Mouse (Mus musculus) embryonic facial prominence, embryonic 12.5 days (tissue): ENCODE measurements at regions not wholly inside any gene's neighbourhood (a gene's known extent, or its start where the extent isn't known, plus 50 kb on each side); places are given as distances from the start of the nearest gene placed in this dataset.

Experiments
- ATAC-seq: fragments of 200-750 bp; cut with Nextera tagmentation; 2 replicates; pipeline ENCODE4 v1.8.0; 2017; ENCODE audit not compliant: insufficient number of reproducible peaks, insufficient read depth, low FRiP score, low TSS enrichment
- H3K27ac ChIP-seq: fragments of 300-500 bp; sonication (generic); 2 replicates; pipeline ENCODE4 v1.5.1; 2016; ENCODE audit warnings: mild to moderate bottlenecking
- H3K27me3 ChIP-seq: fragments of 300-500 bp; sonication (generic); 2 replicates; pipeline ENCODE4 v1.6.1; 2016; ENCODE audit warnings: mild to moderate bottlenecking, moderate library complexity
- H3K36me3 ChIP-seq: fragments of 300-500 bp; sonication (generic); 2 replicates; pipeline ENCODE4 v1.6.1; 2016; ENCODE audit warnings: mild to moderate bottlenecking
- H3K4me1 ChIP-seq: fragments of 300-500 bp; sonication (generic); 2 replicates; pipeline ENCODE4 v1.6.1; 2016
- H3K4me2 ChIP-seq: fragments of 300-500 bp; sonication (generic); replicated peaks from 2 replicates; pipeline ENCODE4 v1.6.1; 2016; ENCODE audit warnings: mild to moderate bottlenecking, moderate library complexity
- H3K4me3 ChIP-seq: fragments of 300-500 bp; sonication (generic); 2 replicates; pipeline ENCODE4 v1.5.1; 2016; ENCODE audit warnings: mild to moderate bottlenecking
- H3K9ac ChIP-seq: fragments of 300-500 bp; sonication (generic); 2 replicates; pipeline ENCODE4 v1.6.1; 2016; ENCODE audit warnings: mild to moderate bottlenecking, moderate library complexity
- H3K9me3 ChIP-seq: fragments of 300-500 bp; sonication (generic); 2 replicates; pipeline ENCODE4 v1.6.1; 2016; ENCODE audit warnings: mild to moderate bottlenecking, moderate library complexity
- WGBS: fragments of 180-500 bp; shearing (Covaris S2); methylation state at CpG from one replicate; pipeline ENCODE4 v1.1.7; 2016; 5-methylcytosine and 5-hydroxymethylcytosine counted together

- Histone ChIP-seq H3K27ac (no peak overlapping the region), H3K4me2 (no peak overlapping the region), H3K9me3 (no peaks in the 10 kb centered on the region), H3K4me1 (no peaks in the 10 kb centered on the region), H3K4me3 (no peak overlapping the region), H3K27me3 (no peaks in the 10 kb centered on the region), H3K9ac (no peak overlapping the region), H3K36me3 (no peaks in the 10 kb centered on the region)
- WGBS: 67% methylated on average over 4 of the region's 4 CpGs
- ATAC-seq: no peak
These were observed 478.5 kb downstream of the Zfp704 start for GRCm38 (mm10) chr3:9131366-9131765.

GRCm38 (mm10) chr3:9128407-9128806 lies 481.5 kb downstream of the Zfp704 start:
- no peak overlapping the region for H3K27ac ChIP-seq
- H3K27me3 ChIP-seq: 0 out of 2 replicates have a peak, but pooled peaks cover 3% of the 10 kb centered on the region
- H3K36me3 ChIP-seq: no peaks in the 10 kb centered on the region
- H3K4me1 ChIP-seq: no peaks in the 10 kb centered on the region
- ATAC-seq: no peak
- H3K4me3 ChIP-seq: no peak overlapping the region
- no peaks in the 10 kb centered on the region for H3K9me3 ChIP-seq
- WGBS: 91% methylated on average over 4 of the region's 4 CpGs
- no peak overlapping the region for H3K4me2 ChIP-seq
- no peak overlapping the region for H3K9ac ChIP-seq

DNA sequence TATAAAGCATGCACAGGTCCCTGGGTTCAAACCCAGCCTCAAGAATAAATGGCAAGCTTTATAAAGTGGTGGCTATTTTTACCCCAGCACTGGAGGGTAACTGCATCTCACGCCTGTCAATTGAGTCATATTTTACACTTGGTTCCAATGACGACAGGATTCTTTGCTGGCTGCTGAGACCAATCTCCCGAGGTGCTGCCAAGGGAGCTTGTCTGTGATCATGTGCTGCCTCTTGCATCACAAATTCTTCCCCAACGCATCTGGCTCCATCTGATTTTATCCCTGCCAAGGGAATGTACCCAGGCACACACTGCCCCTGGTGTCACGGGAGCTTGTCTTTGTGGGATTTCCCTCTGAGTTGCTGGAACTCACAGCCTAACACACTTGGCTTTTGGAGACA lies 486.8 kb downstream of the Zfp704 start:
- Histone ChIP-seq H3K4me1 (no peaks in the 10 kb centered on the region), H3K27ac (no peak overlapping the region), H3K4me3 (no peak overlapping the region), H3K4me2 (no peak overlapping the region), H3K36me3 (no peaks in the 10 kb centered on the region), H3K9ac (no peak overlapping the region), H3K9me3 (no peaks in the 10 kb centered on the region), H3K27me3 (0 out of 2 replicates have a peak, but pooled peaks cover 3% of the 10 kb centered on the region)
- WGBS: 57% methylated on average over 5 of the region's 5 CpGs
- ATAC-seq: no peak

GRCm38 (mm10) chr3:9117913-9118312 lies 492.0 kb downstream of the Zfp704 start:
- Histone ChIP-seq H3K4me2 (no peak overlapping the region), H3K4me3 (no peak overlapping the region), H3K9ac (no peak overlapping the region), H3K4me1 (no peaks in the 10 kb centered on the region), H3K27me3 (no peaks in the 10 kb centered on the region), H3K9me3 (no peaks in the 10 kb centered on the region), H3K27ac (no peak overlapping the region), H3K36me3 (no peaks in the 10 kb centered on the region)
- ATAC-seq: no peak
- 81% methylated on average over 3 of the region's 3 CpGs for WGBS

GRCm38 (mm10) chr3:9113410-9113809 lies 496.5 kb downstream of the Zfp704 start:
- 78% methylated on average over 5 of the region's 5 CpGs for WGBS
- no peak overlapping the region for H3K4me2 ChIP-seq
- no peak overlapping the region for H3K27ac ChIP-seq
- no peaks in the 10 kb centered on the region for H3K36me3 ChIP-seq
- H3K4me3 ChIP-seq: no peak overlapping the region
- no peaks in the 10 kb centered on the region for H3K9me3 ChIP-seq
- no peaks in the 10 kb centered on the region for H3K27me3 ChIP-seq
- no peak overlapping the region for H3K9ac ChIP-seq
- no peak for ATAC-seq
- no peaks in the 10 kb centered on the region for H3K4me1 ChIP-seq

DNA sequence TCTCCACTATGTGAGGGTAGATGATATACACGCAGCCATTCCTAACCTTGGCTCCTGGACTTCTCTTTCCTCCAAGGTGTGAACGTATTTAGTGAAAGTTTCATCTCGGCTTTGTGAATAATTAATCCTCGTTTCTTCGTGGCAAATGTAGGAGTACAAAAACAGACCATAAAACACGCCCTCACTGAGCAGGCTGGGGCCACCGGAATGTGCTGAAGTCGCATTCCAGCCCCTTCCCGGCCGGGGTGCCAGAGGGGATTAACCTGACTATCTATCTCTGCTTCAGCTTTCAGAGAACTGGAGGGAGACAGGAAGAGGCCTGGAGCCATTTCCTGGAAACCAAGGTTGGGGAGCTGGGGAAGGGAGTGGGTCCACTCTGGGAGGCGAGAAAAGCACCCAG lies 499.1 kb downstream of the Zfp704 start:
- Histone ChIP-seq H3K4me2 (no peak overlapping the region), H3K4me1 (no peaks in the 10 kb centered on the region), H3K9ac (no peak overlapping the region), H3K4me3 (no peak overlapping the region), H3K27me3 (no peaks in the 10 kb centered on the region), H3K36me3 (no peaks in the 10 kb centered on the region), H3K9me3 (no peaks in the 10 kb centered on the region), H3K27ac (no peak overlapping the region)
- ATAC-seq: no peak
- 39% methylated on average over 11 of the region's 11 CpGs for WGBS

GRCm38 (mm10) chr3:9109991-9110390 lies 499.9 kb downstream of the Zfp704 start:
- Histone ChIP-seq H3K4me3 (no peak overlapping the region), H3K27ac (no peak overlapping the region), H3K9ac (no peak overlapping the region), H3K4me1 (no peaks in the 10 kb centered on the region), H3K27me3 (no peaks in the 10 kb centered on the region), H3K4me2 (no peak overlapping the region), H3K36me3 (no peaks in the 10 kb centered on the region), H3K9me3 (no peaks in the 10 kb centered on the region)
- 45% methylated on average over 8 of the region's 8 CpGs for WGBS
- no peak for ATAC-seq

GRCm38 (mm10) chr3:9109485-9109884 lies 500.4 kb downstream of the Zfp704 start:
- no peaks in the 10 kb centered on the region for H3K4me1 ChIP-seq
- no peaks in the 10 kb centered on the region for H3K27me3 ChIP-seq
- no peak overlapping the region for H3K27ac ChIP-seq
- ATAC-seq: no peak
- H3K9me3 ChIP-seq: no peaks in the 10 kb centered on the region
- no peak overlapping the region for H3K4me3 ChIP-seq
- no peaks in the 10 kb centered on the region for H3K36me3 ChIP-seq
- no peak overlapping the region for H3K9ac ChIP-seq
- 81% methylated on average over 5 of the region's 5 CpGs for WGBS
- no peak overlapping the region for H3K4me2 ChIP-seq

DNA sequence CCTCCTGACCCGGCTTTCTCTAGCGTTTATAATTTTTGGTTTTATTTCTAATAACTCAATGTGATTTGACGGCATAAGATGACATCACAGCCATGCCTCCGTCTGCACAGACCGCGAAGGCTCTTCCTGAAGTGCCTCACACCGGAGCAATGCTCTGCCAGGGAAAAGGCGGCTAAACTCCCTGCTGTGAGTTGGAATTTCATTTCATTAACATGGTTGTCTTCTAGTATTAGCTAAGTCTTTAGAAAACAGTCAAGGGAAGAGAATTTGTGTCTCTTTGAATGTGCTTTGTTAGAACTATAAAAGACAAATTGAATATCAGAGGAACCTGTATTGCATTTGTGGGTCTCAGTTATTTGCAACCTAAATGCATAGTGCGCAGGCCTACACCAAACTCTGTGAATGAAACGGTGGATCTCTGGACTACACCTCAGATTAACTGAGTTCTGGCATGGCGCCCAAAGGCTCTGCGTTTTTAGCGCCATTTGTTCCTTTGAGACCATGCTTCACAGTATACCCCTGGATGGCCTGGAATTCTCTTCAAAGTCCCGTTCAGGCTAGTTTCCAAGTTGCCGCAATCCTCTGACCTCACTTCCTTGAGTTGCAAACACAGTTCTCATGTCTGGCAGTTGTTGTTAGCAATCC lies 502.0 kb downstream of the Zfp704 start:
- ATAC-seq: no peak
- no peaks in the 10 kb centered on the region for H3K27me3 ChIP-seq
- WGBS: 74% methylated on average over 15 of the region's 15 CpGs

GRCm38 (mm10) chr3:9105191-9105926 lies 504.5 kb downstream of the Zfp704 start:
- Histone ChIP-seq H3K36me3 (no peaks in the 10 kb centered on the region), H3K27ac (no peak overlapping the region), H3K4me2 (no peak overlapping the region), H3K9me3 (no peaks in the 10 kb centered on the region), H3K27me3 (no peaks in the 10 kb centered on the region), H3K9ac (no peak overlapping the region), H3K4me3 (no peak overlapping the region), H3K4me1 (no peaks in the 10 kb centered on the region)
- 59% methylated on average over 8 of the region's 8 CpGs for WGBS
- ATAC-seq: no peak

More for the DNA sequence above, 502.0 kb downstream of the Zfp704 start:
- no peak overlapping the region for H3K4me2 ChIP-seq
- no peaks in the 10 kb centered on the region for H3K36me3 ChIP-seq
- H3K9me3 ChIP-seq: no peaks in the 10 kb centered on the region
- no peak overlapping the region for H3K9ac ChIP-seq
- no peak overlapping the region for H3K4me3 ChIP-seq
- H3K4me1 ChIP-seq: no peaks in the 10 kb centered on the region
- no peak overlapping the region for H3K27ac ChIP-seq

GRCm38 (mm10) chr3:9103456-9103855 lies 506.4 kb downstream of the Zfp704 start:
- H3K27me3 ChIP-seq: no peaks in the 10 kb centered on the region
- WGBS: 82% methylated on average over 6 of the region's 6 CpGs
- ATAC-seq: no peak

GRCm38 (mm10) chr3:9101240-9101639 lies 508.6 kb downstream of the Zfp704 start:
- Histone ChIP-seq H3K9me3 (no peaks in the 10 kb centered on the region), H3K9ac (no peak overlapping the region), H3K27ac (no peak overlapping the region), H3K4me3 (no peak overlapping the region), H3K4me1 (no peaks in the 10 kb centered on the region), H3K36me3 (no peaks in the 10 kb centered on the region), H3K4me2 (no peak overlapping the region), H3K27me3 (no peaks in the 10 kb centered on the region)
- no peak for ATAC-seq
- WGBS: 44% methylated on average over 3 of the region's 3 CpGs

More at GRCm38 (mm10) chr3:9103456-9103855, 506.4 kb downstream of the Zfp704 start:
- Histone ChIP-seq H3K4me3 (no peak overlapping the region), H3K4me1 (no peaks in the 10 kb centered on the region), H3K36me3 (no peaks in the 10 kb centered on the region), H3K27ac (no peak overlapping the region), H3K4me2 (no peak overlapping the region), H3K9ac (no peak overlapping the region), H3K9me3 (no peaks in the 10 kb centered on the region)
